Mouse (Mus musculus) G1E (cell line): Measurements from ENCODE around the gene Camta1. TPM values are rescaled to one million over a fixed set of nuclear protein-coding genes. Genes with fewer than 3 reads are reported as not detected.

Source experiments
- ATAC-seq: 2 replicates; pipeline ENCODE4 v1.8.0; 2016; ENCODE audit warnings: mild to moderate bottlenecking; ENCODE audit not compliant: insufficient number of reproducible peaks, poor library complexity, low FRiP score, severe bottlenecking; ENCODE audit errors: extremely low read depth
- DNase-seq: peaks from one replicate; pipeline ENCODE4 v3.0.0; 2012; ENCODE audit warnings: low spot score
- H3K27me3 ChIP-seq: 2 replicates; pipeline ENCODE4 v1.6.1; 2012; ENCODE audit warnings: mild to moderate bottlenecking, low read length, inconsistent platforms; ENCODE audit not compliant: insufficient read depth
- H3K36me3 ChIP-seq: replicated peaks from 2 replicates; pipeline ENCODE3; 2012; ENCODE audit warnings: mild to moderate bottlenecking, inconsistent platforms
- H3K4me1 ChIP-seq: 2 replicates; pipeline ENCODE4 v1.6.1; 2012; ENCODE audit warnings: low read depth, low read length, inconsistent platforms, mixed read lengths; ENCODE audit not compliant: insufficient read depth
- H3K4me3 ChIP-seq: 2 replicates; pipeline ENCODE4 v1.5.1; 2012; ENCODE audit warnings: low read depth, mild to moderate bottlenecking, inconsistent platforms, low read length, moderate library complexity, mixed read lengths
- H3K9me3 ChIP-seq: replicated peaks from 2 replicates; pipeline ENCODE4 v1.6.1; 2012; ENCODE audit warnings: inconsistent platforms
- CTCF ChIP-seq: IDR thresholded peaks from 2 replicates; pipeline ENCODE4 v1.5.1; 2012; ENCODE audit warnings: low read depth, low read length, inconsistent platforms, mixed read lengths
- GATA1 ChIP-seq: IDR thresholded peaks from 2 replicates; pipeline ENCODE4 v1.6.1; 2012; ENCODE audit warnings: borderline replicate concordance, low read length, inconsistent platforms, mixed read lengths
- GATA2 ChIP-seq: IDR thresholded peaks from 2 replicates; pipeline ENCODE4 v1.6.1; 2012; ENCODE audit warnings: low read depth, low read length, inconsistent platforms, borderline replicate concordance
- POLR2AphosphoS5 ChIP-seq: IDR thresholded peaks from 2 replicates; pipeline ENCODE4 v1.6.1; 2012; ENCODE audit warnings: low read depth, low read length, inconsistent platforms; ENCODE audit not compliant: insufficient replicate concordance
- TAL1 ChIP-seq: conservative IDR thresholded peaks from 2 replicates; pipeline ENCODE4 v1.6.1; 2012; ENCODE audit warnings: low read depth, low read length, inconsistent platforms, mixed read lengths
- polyA plus RNA-seq: library from polyadenylated mRNA; stranded (reverse); fragments of >175 nt; gene quantifications from 2 replicates; pipeline ENCODE4 v1.2.3, GENCODE M21; 2012
- total RNA-seq, 2 experiments: library from RNA; stranded (forward) in 1 of 2; stranded (reverse) in 1 of 2; fragments of 200-1000 nt in 1 of 2; fragments of >200 nt in 1 of 2; fragmentation: Nextera tagmentation in 1 of 2; gene quantifications; 2 replicates each; pipeline ENCODE4 v1.2.3; 2014 to 2017

Camta1 gene
- total and polyA plus RNA-seq, 3 experiments: 10.8 to 113 (median 25.7) TPM

DNA sequence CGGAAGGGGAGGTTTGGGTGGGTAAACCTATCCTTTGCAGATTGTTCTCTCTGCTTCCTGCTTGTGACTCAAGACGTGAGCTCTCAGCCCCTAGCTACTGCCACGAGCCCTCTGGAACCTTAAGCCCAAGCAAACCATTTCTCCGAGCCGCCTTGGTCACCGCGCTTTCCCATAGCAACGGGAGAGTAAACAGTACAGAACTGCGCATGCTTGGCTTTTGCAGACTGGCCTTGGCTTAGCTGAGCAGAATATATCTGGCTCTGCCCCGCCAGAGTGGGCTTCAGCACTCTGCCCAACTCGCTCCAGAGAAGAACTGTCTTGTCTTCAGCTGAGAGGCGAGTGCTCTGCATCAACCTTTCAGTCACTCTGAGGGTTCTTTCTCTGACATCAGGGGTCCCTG is 509.9 kb downstream of the Camta1 start:
- no peak overlapping the region for H3K4me3 ChIP-seq
- no peaks in the 10 kb centered on the region for H3K4me1 ChIP-seq
- H3K27me3 ChIP-seq: no peaks in the 10 kb centered on the region
- H3K36me3 ChIP-seq: no peaks in the 10 kb centered on the region
- no peak for ATAC-seq
- DNase-seq: no peak
- H3K9me3 ChIP-seq: peaks cover 93% of the 10 kb centered on the region
- TF ChIP-seq GATA1: no peak
- TF ChIP-seq CTCF: no peak
- TF ChIP-seq POLR2AphosphoS5: no peak
- no peak for TF ChIP-seq TAL1
- no peak for TF ChIP-seq GATA2

DNA sequence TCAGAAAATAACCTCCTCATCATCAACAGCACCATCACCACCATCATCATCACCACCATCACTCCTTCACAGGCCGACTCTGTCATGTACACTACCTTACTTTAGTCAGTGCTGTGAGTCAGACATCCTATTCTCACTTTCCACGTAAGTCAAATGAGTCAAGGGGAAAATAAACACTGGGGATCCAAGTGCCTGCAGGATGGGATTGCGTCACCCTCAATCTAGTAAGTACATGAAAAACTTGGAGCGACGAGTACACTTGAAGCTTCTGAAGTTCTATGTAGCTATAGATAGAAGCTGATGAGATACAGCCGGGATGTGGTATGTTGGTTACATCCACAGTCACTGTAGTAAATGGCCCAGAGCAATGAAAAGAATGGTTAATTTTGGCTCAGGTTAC is 514.1 kb downstream of the Camta1 start:
- no peak for TF ChIP-seq GATA2
- TF ChIP-seq CTCF: no peak
- TF ChIP-seq GATA1: no peak
- TF ChIP-seq POLR2AphosphoS5: no peak
- no peak for TF ChIP-seq TAL1
- H3K36me3 ChIP-seq: no peaks in the 10 kb centered on the region
- H3K4me3 ChIP-seq: no peak overlapping the region
- ATAC-seq: no peak
- no peaks in the 10 kb centered on the region for H3K4me1 ChIP-seq
- H3K27me3 ChIP-seq: no peaks in the 10 kb centered on the region
- peaks cover 93% of the 10 kb centered on the region for H3K9me3 ChIP-seq
- DNase-seq: no peak

GRCm38 (mm10) chr4:151346673-151347072 is 515.0 kb downstream of the Camta1 start:
- Histone ChIP-seq H3K4me1 (no peaks in the 10 kb centered on the region), H3K9me3 (peaks cover 89% of the 10 kb centered on the region), H3K4me3 (no peak overlapping the region), H3K27me3 (no peaks in the 10 kb centered on the region), H3K36me3 (no peaks in the 10 kb centered on the region)
- TF ChIP-seq CTCF (no peak), POLR2AphosphoS5 (no peak), GATA2 (no peak), TAL1 (no peak), GATA1 (no peak)
- DNase-seq (no peak), ATAC-seq (no peak)

- H3K4me3 ChIP-seq: no peak overlapping the region
- TF ChIP-seq GATA2: no peak
- no peak for TF ChIP-seq GATA1
- TF ChIP-seq CTCF: no peak
- no peak for TF ChIP-seq TAL1
- TF ChIP-seq POLR2AphosphoS5: no peak
- H3K36me3 ChIP-seq: no peaks in the 10 kb centered on the region
- no peak for DNase-seq
- ATAC-seq: no peak
- H3K4me1 ChIP-seq: no peaks in the 10 kb centered on the region
- H3K27me3 ChIP-seq: no peaks in the 10 kb centered on the region
- peaks cover 92% of the 10 kb centered on the region for H3K9me3 ChIP-seq
Measured at GRCm38 (mm10) chr4:151344811-151345210, 516.9 kb downstream of the Camta1 start.

DNA sequence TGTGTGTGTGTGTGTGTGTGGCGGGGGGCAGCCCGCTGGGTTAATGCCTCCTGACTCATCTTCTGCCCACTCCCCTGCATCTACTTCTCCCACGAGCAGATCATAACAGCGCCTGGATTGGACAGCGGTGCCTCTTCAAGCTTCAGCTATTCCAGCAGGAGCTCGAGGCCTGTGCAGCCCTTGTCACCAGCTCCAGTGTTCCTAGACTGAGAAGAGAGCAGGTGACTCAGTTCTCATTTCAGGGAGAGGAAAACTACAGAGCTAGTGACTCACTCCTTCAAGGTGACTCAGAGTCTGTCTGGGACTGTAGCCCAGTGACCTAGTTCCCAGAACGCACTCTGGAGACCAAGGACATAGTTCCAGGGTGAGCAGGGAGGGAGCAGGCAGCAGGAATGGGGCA is 522.3 kb downstream of the Camta1 start:
- Histone ChIP-seq H3K4me1 (no peaks in the 10 kb centered on the region), H3K27me3 (no peaks in the 10 kb centered on the region), H3K36me3 (no peaks in the 10 kb centered on the region), H3K4me3 (no peak overlapping the region), H3K9me3 (peaks cover 90% of the 10 kb centered on the region)
- no peak for DNase-seq
- ATAC-seq: no peak
- TF ChIP-seq GATA2 (no peak), POLR2AphosphoS5 (no peak), CTCF (no peak), GATA1 (no peak), TAL1 (no peak)

GRCm38 (mm10) chr4:151338931-151339330 is 522.7 kb downstream of the Camta1 start:
- Histone ChIP-seq H3K36me3 (no peaks in the 10 kb centered on the region), H3K9me3 (peaks cover 90% of the 10 kb centered on the region), H3K27me3 (no peaks in the 10 kb centered on the region), H3K4me1 (no peaks in the 10 kb centered on the region), H3K4me3 (no peak overlapping the region)
- ATAC-seq (no peak), DNase-seq (no peak)
- TF ChIP-seq TAL1 (no peak), POLR2AphosphoS5 (no peak), GATA2 (no peak), CTCF (no peak), GATA1 (no peak)

DNA sequence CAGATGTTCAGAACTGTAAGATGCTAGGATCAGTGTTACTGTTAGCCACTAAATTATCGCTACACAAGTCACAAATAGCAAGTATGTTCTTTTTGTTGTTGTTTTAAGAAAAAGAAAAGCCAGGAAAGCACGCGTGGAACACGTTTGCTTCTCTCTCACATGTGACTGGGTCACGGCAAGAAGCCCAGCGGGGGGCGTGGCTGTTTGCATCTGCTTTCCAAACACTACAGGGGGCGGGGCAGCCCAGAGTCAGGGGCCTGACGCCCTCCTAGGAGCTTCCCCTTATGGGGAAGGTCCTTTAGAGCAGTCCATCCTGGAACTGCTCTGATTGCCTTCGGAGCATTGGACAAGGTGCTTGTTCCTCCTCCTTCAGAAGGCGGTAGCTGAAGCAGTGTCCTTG is 524.1 kb downstream of the Camta1 start:
- no peak for ATAC-seq
- Histone ChIP-seq H3K36me3 (no peaks in the 10 kb centered on the region), H3K9me3 (peaks cover 89% of the 10 kb centered on the region), H3K4me1 (no peaks in the 10 kb centered on the region), H3K4me3 (no peak overlapping the region), H3K27me3 (no peaks in the 10 kb centered on the region)
- TF ChIP-seq POLR2AphosphoS5: no peak
- TF ChIP-seq GATA1: no peak
- DNase-seq: no peak
